Mouse (Mus musculus): ENCODE results near the gene Sema3d.

Gene Sema3d

DNA sequence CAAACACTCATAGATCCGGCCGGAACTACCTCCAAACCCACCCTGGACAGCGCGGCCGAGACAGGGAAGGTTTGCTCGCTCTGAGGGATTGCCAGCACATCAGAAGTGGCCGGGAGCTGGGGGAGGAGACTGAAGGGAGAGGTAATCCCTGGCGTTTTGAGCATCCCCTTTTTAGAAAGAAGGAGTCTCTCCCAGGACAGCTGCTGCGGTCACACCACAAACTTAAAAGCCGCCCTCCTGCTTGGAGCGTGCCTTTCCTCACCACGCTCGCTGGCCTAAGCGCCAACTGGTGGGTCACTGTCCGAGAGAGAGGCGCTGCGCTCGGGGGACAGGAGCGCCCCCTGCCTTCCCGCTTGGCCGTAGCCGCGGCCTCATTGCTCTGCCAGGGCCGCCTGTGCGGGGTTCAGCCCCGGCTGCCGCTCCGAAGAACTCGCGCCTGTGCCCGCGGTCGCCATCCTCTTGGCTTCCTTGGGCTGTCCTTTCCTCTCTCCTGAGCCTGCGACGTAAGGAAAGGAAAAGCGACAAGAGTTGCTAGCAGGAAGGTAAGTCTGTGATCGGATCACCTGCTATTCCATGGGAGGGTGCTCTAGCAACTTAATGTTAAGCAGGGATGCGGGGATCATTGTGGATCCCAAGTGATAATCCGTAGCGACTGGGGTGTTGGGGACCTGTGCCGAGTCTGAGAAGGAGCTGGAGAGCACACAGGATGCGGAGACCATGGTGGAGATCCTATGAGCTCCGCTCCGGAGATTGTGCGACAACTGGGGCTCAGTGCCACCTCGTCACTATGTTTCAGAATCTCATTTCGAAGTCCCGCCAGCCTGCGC is at the start of gene Sema3d:
TSS of gene Sema3d (plus strand) at position 253 of the 827 bp plus-strand sequence.
- DNase-seq (ENCODE audit: low spot score in 2 of 2) = peak; percentile 4 to 32

- DNase-seq (ENCODE audit: low spot score in 2 of 2) = no peak
Measured at GRCm38 (mm10) chr5:12377261-12377660, 5.9 kb upstream of the Sema3d start.

DNA sequence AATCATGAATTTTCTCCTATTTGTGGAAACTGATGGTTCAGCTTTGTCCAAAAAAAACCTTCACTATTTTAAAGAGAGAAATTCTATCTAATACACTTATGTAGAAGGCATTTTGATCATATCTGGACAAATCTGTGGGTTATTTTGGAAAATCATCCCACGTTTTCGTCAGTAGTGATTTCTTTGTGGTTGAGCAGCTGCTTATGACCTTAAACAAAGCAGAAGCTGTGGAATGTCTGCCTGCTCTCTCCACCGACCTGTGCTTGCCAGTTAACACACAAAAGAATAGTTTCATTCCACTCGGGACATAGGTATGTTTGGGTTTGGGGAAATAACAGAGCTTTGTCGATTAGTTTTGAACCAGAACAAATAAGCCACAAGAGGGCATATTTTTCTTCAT is 4.3 kb upstream of the Sema3d start:
- DNase-seq (ENCODE audit: low spot score in 2 of 2) = no peak

GRCm38 (mm10) chr5:12382010-12382409 is 1.2 kb upstream of the Sema3d start:
- no peak for DNase-seq (ENCODE audit: low spot score in 2 of 2)

GRCm38 (mm10) chr5:12383960-12384285 is 738 bp downstream of the Sema3d start:
- no peak for DNase-seq (ENCODE audit: low spot score in 2 of 2)

DNA sequence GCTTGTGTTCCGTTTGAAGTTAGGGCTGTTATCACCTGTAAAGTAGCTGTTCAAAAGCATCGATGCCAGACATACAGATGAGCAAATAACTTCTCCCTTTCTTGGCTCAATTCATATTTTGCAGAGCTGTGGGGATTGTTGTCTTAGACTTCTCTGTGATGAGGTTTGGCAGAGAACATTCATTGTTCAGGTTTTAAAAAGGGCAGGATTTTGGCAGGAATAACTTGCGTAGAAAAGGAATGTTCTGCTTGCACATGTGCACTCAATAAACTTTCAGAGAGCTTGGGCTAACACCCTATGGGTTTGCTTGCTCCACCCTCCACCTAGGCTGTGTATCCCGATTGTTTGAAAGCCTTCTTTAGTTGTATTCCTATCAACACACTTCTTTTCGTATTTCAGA is 9.5 kb downstream of the Sema3d start:
- no peak for DNase-seq (ENCODE audit: low spot score in 2 of 2)

DNA sequence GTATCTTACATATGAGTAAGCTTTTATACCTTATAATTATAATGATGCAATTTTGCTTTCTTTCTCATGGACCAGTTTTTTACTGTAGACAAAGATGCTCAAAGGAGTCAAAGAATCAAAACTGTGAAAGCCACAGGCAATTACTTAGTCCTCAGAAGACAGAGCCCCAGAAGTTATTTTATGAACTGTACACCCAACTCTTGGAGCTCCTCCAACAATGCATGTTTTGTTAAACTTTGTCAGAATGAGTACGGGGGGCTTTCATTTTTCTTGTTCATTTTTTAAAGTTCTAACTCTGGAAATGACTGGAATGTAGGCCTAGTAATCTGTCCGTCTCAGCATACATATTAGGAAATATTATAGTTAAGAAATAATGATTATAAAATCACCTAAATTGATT is 16.1 kb downstream of the Sema3d start:
- DNase-seq (ENCODE audit: low spot score in 2 of 2) = no peak

- no peak for DNase-seq (ENCODE audit: low spot score in 2 of 2)
Measured at GRCm38 (mm10) chr5:12404229-12404628, 21.0 kb downstream of the Sema3d start.

DNA sequence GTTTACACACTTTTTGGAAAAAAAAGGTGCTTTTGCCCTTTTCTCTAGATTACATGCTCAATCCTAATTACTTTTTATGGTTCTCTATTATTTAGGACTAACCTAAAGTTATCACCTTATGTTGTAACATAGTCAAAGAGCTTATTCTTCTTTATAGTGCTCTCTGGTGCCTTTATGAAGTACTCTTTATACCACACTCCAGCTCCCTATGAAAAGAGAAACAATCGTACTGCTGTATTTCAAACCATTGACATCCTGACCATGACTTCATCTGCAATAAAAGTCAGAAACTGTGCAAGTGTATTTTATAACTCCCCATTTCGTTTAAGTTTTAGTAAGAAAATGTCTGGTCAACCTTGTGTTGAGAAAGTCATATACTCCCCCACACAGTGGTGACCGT is 29.4 kb downstream of the Sema3d start:
- DNase-seq (ENCODE audit: low spot score in 2 of 2) = no peak

- no peak for DNase-seq (ENCODE audit: low spot score in 2 of 2)
Measured at GRCm38 (mm10) chr5:12423264-12423663, 40.1 kb downstream of the Sema3d start.

- no peak for DNase-seq (ENCODE audit: low spot score in 2 of 2)
Measured at GRCm38 (mm10) chr5:12441737-12442136, 58.6 kb downstream of the Sema3d start.

GRCm38 (mm10) chr5:12442176-12443105 is 59.3 kb downstream of the Sema3d start:
- no peak for DNase-seq (ENCODE audit: low spot score in 2 of 2)

GRCm38 (mm10) chr5:12451089-12451488 is 67.9 kb downstream of the Sema3d start:
- DNase-seq (ENCODE audit: low spot score in 2 of 2) = no peak

DNA sequence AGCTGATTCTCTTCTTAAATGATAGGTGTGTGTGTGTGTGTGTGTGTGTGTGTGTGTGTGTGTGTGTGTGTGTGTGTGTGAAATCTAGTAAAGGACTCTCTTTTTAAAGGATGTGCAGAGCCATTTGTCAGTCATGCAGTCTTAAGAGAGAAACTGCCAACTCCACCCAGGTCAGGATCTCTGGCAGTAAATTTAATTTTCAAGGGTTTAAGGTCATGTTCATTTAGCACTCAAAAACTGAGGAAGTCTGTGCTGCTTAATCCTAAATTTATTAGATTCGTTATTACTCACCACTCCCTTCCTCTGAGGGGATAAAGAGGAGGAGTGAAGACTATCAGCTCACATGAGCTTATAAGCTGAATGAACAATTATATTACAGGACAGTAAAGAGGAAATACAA is 71.8 kb downstream of the Sema3d start:
- no peak for DNase-seq (ENCODE audit: low spot score in 2 of 2)

DNA sequence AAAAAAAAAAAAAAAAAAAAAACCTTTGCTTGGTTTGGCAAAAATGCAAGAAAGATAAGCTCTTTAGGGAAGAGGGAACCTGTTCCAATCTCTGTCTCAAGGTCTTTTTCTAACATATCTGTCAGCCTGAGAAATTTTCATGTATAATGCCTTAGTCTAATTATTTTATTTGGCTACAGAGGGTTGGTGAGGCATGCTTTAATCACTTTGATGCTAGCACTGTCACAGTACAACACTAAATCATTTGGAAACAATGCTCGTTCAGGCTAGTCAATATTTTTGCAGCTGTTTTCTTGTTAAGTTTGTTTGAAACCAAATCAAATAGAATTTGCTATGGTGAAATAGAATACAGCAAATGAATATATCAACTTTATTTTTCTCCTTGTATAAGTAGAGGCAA is 74.3 kb downstream of the Sema3d start:
- no peak for DNase-seq (ENCODE audit: low spot score in 2 of 2)

- no peak for DNase-seq (ENCODE audit: low spot score in 2 of 2)
Measured at GRCm38 (mm10) chr5:12467568-12468336, 84.6 kb downstream of the Sema3d start.

- DNase-seq (ENCODE audit: low spot score in 2 of 2) = no peak
Measured at GRCm38 (mm10) chr5:12474904-12475638, 91.9 kb downstream of the Sema3d start.

GRCm38 (mm10) chr5:12475639-12475916 is 92.4 kb downstream of the Sema3d start:
- DNase-seq (ENCODE audit: low spot score in 2 of 2) = no peak

DNA sequence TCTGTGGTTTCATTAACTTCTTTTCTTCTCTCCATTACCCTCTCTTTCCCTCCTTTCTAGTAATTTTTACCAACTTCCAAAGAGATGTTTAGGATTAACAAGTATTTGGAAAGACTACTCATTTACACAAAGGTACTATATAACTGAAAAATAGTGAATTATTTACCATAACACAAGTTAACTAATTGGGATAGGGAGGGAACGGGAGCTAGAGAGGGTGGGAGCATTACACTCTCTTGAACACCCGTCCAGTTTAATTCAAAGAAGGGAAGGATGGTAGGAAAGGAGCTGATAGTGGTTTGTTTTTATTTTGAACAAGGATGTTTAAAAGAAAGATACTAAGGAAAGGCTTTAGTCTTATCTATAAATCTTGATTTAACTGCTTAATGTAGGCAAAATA is 104.7 kb downstream of the Sema3d start:
- DNase-seq (ENCODE audit: low spot score in 2 of 2) = no peak

- DNase-seq (ENCODE audit: low spot score in 2 of 2) = no peak
Measured at GRCm38 (mm10) chr5:12491704-12492103, 108.5 kb downstream of the Sema3d start.

DNA sequence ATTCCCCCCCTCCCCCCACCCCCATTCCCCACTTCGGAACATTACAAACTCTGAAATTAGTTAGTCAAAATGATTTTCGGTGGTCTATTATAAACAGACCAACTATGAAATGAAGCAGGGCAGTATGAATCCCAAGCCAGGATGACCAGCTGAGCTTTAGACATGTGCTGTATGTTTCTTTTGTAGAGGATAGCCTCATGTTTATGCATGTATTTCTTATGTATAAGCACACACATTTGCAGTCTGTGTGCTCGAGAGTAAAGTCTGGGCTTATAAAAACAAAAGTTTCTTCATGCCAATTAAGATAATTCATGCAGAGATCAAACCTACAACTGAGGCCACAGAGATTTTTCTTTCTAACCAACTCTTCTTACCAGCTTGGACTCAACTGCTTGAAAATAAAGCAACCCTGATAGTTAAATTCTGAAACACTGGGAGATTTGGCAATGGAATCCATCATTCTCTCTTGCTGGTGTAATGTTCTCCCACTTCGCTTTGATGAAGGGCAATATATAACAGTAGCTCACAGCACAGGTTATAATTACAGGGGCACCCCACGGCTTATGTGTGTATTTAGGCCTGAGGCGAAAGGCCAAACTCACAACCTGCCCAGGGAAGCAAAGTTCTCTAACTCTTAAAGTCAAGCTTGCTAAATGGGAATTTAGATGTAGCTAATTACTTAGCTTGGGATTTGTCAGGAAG is 115.2 kb downstream of the Sema3d start:
- DNase-seq (ENCODE audit: low spot score in 2 of 2) = no peak
